Mouse (Mus musculus): ENCODE measurements around the gene Klhdc7a.

DNA sequence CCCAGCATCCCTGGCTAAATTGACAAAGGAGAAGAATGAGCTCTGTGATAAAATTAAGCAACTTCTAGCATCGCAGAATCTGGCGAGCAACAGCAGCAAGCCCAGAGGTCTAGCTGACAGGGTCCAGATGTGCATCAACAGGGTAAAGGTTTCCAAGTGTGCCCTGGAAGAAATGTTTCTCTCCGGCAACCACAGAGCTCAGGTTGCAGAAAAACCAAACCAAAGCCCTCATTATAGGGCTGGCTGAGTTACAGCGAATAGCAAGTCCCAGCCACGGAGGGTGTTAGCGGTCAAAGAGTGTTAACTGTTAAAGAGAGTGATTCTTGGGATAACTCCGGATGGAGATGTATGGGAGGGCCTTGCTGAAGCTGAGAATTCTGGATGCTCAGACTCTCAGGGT lies 48.1 kb upstream of the Klhdc7a start:
- TF ChIP-seq HCFC1 (IDR thresholded peaks at IDR 0.05; ENCODE audit: borderline replicate concordance, insufficient read depth, low read length) (no peak), CHD2 (IDR thresholded peaks at IDR 0.05; ENCODE audit: low read depth, low read length) (no peak), ZNF384 (IDR thresholded peaks at IDR 0.05; ENCODE audit: low read depth, low read length) (no peak)

Data from ES-E14 (cell line).